Mouse (Mus musculus) myocyte (in vitro differentiated cells): ENCODE data around the gene Tnc.

Source experiments
- CEBPB ChIP-seq: IDR thresholded peaks from 2 replicates; pipeline ENCODE4 v1.6.1; 2011; ENCODE audit warnings: mild to moderate bottlenecking, moderate library complexity; ENCODE audit not compliant: poor library complexity, insufficient read depth, severe bottlenecking
- E2F4 ChIP-seq: IDR thresholded peaks from one replicate; pipeline ENCODE4 v1.6.1; 2011; ENCODE audit warnings: mild to moderate bottlenecking, control low read depth, moderate library complexity; ENCODE audit not compliant: insufficient read depth
- MAX ChIP-seq: IDR thresholded peaks from one replicate; pipeline ENCODE4 v1.6.1; 2011; ENCODE audit warnings: low read depth, mild to moderate bottlenecking, control low read depth
- MYOD1 ChIP-seq, 3 experiments: IDR thresholded peaks; one replicate each; pipeline ENCODE4 v1.6.1; 2011; ENCODE audit warnings: control low read depth in 2 of 3, low read depth in 2 of 3, mild to moderate bottlenecking in 2 of 3, moderate library complexity in 1 of 3; ENCODE audit not compliant: insufficient read length in 2 of 3, control insufficient read depth in 1 of 3
- MYOG ChIP-seq, 3 experiments: IDR thresholded peaks; one replicate each; pipeline ENCODE4 v1.6.1; 2011; ENCODE audit warnings: control low read depth in 2 of 3, low read depth in 2 of 3, mild to moderate bottlenecking in 2 of 3; ENCODE audit not compliant: insufficient read length in 2 of 3, control insufficient read depth in 1 of 3, insufficient read depth in 1 of 3
- POLR2A ChIP-seq: IDR thresholded peaks from one replicate; pipeline ENCODE4 v1.6.1; 2011; ENCODE audit warnings: low read depth, mild to moderate bottlenecking, control low read depth, moderate library complexity; ENCODE audit not compliant: insufficient read length
- POLR2AphosphoS2 ChIP-seq: IDR thresholded peaks from one replicate; pipeline ENCODE4 v1.6.1; 2011; ENCODE audit warnings: low read depth, control low read depth; ENCODE audit not compliant: insufficient read length
- SRF ChIP-seq: IDR thresholded peaks from one replicate; pipeline ENCODE4 v1.6.1; 2011; ENCODE audit warnings: low read depth; ENCODE audit not compliant: control insufficient read depth, insufficient read length
- TCF12 ChIP-seq: IDR thresholded peaks from one replicate; pipeline ENCODE4 v1.6.1; 2011; ENCODE audit warnings: mild to moderate bottlenecking, control low read depth; ENCODE audit not compliant: poor library complexity, insufficient read depth, severe bottlenecking
- USF1 ChIP-seq: IDR thresholded peaks from one replicate; pipeline ENCODE4 v1.6.1; 2011; ENCODE audit warnings: low read depth, mild to moderate bottlenecking, control low read depth, moderate library complexity

DNA sequence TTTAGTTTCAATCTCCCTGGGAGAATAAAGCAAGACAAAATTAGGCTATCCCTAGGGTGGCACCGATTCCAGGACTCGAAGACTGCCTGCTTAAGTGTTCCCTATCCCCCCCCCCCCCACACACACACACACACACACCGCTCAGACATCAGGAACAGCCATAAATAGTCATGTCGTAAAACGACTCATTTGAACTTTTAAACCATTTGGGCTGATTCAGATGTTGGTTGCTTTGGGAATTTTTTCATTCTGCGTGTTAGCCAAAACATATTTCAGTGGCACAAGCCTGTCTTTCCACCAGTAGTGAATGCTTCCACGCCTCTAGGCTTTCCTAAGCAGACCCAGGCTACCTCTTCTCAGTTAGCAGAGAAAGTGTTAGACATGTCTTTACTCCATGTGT is 1.4 kb upstream of the Tnc start:
- no peak for TF ChIP-seq POLR2A
- no peak for TF ChIP-seq USF1
- TF ChIP-seq CEBPB: no peak
- TF ChIP-seq TCF12: no peak
- no peak for TF ChIP-seq MYOG (IDR thresholded peaks at IDR 0.05; ENCODE audit: control insufficient read depth in 1 of 3, insufficient read depth in 1 of 3, insufficient read length in 2 of 3, low read depth in 2 of 3)
- TF ChIP-seq MYOD1 (IDR thresholded peaks at IDR 0.05; ENCODE audit: control insufficient read depth in 1 of 3, insufficient read length in 2 of 3, low read depth in 2 of 3): no peak
- TF ChIP-seq E2F4: no peak
- no peak for TF ChIP-seq MAX
- TF ChIP-seq POLR2AphosphoS2: no peak
- TF ChIP-seq SRF: peak; percentile 70
